ENCODE assay signal across 10 mouse cellular contexts in genomic region chr15:8783567-8783966, GRCm38 (mm10).
"Had no signal": no experiment of that assay in that cellular context is flagged by ENCODE, and none has a peak within 500 bp of the region (broad histone marks: within the 10 kb centered on the region; RNA-seq: fewer than 3 reads in every experiment).

No protein-coding gene starts in this region.

- H3K9me3 ChIP-seq: limb, embryonic 12.5 days; midbrain, embryonic 13.5 days; neural tube, embryonic 12.5 days had no signal

- H3K4me1 ChIP-seq: limb, embryonic 12.5 days had no signal

- H3K4me2 ChIP-seq: limb, embryonic 12.5 days; midbrain, embryonic 13.5 days; neural tube, embryonic 12.5 days had no signal

- ATAC-seq: midbrain, embryonic 13.5 days had no signal

- DNase-seq: kidney, postnatal 25 days; liver; lung, adult 18-20 months; thymus, postnatal 4 days had no signal

- H3K9ac ChIP-seq: limb, embryonic 12.5 days; liver, embryonic 14.5 days; midbrain, embryonic 13.5 days; neural tube, embryonic 12.5 days had no signal

- H3K27ac ChIP-seq: left cerebral cortex, adult 2 months; limb, embryonic 12.5 days; liver, embryonic 14.5 days; midbrain, embryonic 13.5 days; neural tube, embryonic 12.5 days; stomach, postnatal 0 days had no signal

- H3K4me3 ChIP-seq: left cerebral cortex, adult 2 months; limb, embryonic 12.5 days; midbrain, embryonic 13.5 days; neural tube, embryonic 12.5 days had no signal

- H3K27me3 ChIP-seq: limb, embryonic 12.5 days; midbrain, embryonic 13.5 days; neural tube, embryonic 12.5 days had no signal

- H3K36me3 ChIP-seq: limb, embryonic 12.5 days; midbrain, embryonic 13.5 days; neural tube, embryonic 12.5 days had no signal
